Mouse (Mus musculus) spleen, adult 2 months (tissue): ENCODE results near the gene Fgr.

Experiments
- CTCF ChIP-seq: fragments of 200-500 bp; IDR thresholded peaks from 2 replicates; pipeline ENCODE4 v1.5.1; 2011; ENCODE audit warnings: mild to moderate bottlenecking, inconsistent platforms; ENCODE audit not compliant: insufficient read depth, insufficient read length, insufficient replicate concordance; ENCODE audit errors: extremely low read depth
- POLR2A ChIP-seq: fragments of 200-500 bp; IDR thresholded peaks from 2 replicates; pipeline ENCODE4 v1.6.1; 2011; ENCODE audit warnings: low read depth, low read length, inconsistent platforms

DNA sequence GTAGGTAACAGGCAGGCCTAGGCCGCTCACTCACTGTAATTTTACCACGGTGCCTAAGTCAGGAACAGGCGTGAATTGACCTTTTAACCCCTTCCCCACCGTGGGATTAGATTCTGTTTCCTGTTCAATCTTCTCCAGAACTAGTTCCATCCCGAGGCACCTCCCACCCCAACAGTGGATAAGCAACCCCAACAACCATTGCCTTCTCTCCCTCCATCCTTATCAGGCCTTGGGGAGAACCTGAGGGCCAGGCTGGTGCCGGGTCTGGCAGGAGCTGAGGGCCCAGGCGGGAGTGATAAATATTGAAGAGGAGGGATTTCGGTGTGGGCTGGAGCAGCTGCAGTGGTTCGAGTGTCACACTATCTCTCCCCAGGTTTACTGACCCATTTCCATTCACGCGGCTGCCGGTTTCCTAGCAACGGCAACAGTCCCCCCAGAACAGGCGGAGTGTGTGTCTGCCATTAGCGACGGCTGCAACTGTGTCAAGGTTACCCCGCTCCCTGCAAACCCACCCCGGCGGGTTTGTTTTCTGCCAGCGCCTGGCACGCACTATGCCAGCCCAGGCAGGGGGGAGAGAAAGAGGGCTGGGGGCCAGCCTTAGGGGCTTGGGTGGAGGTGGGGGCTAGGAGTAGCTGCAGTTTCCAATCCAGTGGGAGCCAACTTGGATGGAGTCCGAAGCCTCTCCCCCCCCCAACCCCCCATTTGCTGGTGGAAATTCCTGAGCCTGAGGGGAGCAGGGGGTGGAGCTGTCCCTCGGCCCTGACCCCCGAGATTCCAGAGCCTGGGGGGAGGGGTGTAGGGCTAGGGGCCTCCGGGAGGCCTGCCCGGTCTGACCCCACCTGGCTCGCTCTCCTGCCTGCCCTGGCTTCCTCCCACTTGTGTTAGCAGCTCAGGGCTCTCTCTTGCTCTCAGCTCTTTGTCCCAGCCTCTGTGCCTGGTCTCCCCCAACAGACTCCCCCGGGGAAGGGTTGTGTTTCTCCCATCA lies 69.0 kb downstream of the Fgr start:
- no peak for TF ChIP-seq CTCF
- no peak for TF ChIP-seq POLR2A
